8 mouse cellular contexts compared by ENCODE assay signal in the genomic region with DNA sequence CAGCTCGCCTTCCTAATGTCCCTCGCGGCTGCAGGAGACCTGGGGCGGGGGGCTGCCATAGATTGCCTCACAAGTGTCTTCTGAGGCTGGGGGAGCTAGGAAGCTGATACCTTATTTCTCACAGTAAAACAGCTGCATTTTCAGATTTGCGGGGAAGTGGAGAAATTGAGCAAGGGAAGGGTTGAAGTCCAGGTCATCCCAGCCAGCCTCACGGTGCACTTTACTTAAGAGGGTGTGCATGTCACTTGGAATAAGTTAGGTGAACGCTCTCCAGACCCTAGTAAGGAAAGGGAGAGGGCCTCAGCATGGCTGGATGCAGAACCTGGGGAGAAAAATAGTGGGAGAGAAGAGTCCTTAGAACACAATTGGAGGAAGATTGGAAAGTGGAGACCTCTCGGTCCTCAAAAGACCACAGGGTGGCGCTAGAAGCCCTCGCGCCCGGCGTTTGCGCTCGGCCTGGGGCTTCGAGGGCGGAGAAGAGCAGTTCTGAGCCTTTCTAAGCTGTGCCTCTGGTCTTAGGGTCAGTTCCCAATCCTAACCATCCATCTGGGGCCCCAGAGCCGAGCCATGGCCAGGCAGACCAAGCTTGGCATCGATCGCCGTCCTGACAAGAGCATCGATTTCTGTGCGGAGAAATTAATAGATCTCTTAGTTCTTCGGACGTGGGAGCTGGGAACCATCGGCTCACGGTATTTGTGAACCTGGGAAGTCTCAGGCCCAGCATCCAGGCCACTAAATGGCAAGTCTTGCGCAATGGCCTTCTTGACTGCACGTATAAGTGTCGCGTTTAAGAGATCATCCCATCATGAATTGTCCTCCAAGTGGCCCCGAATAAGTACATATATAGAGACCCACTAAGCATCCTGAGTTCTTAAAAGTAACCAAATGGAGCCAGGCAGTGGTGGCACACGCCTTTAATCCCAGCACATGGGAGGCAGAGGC. TPM values are rescaled to one million over a fixed set of nuclear protein-coding genes. Genes with fewer than 3 reads are reported as not detected.
DNase-seq lines count a peak whose midpoint lies in the region; ATAC-seq and TF ChIP-seq lines count a peak whose summit lies in the region.

No protein-coding gene starts in this region.

- no peak overlapping the region for H3K9ac ChIP-seq in lung, postnatal 0 days (replicated peaks; ENCODE audit: low read depth)

- peak; percentile 53 for ATAC-seq in lung, postnatal 0 days

- peaks cover 52% of the 10 kb centered on the region for H3K4me1 ChIP-seq in forebrain, embryonic 10.5 days
- H3K4me1 ChIP-seq in lung, postnatal 0 days (ENCODE audit: insufficient read depth, low read depth, low read length), result peaks cover 5% of the 10 kb centered on the region; the same call in 1 of the 2 replicates

- H3K4me2 ChIP-seq in lung, postnatal 0 days (replicated peaks; ENCODE audit: low read depth, low read length), result 0 out of 2 replicates have a peak overlapping the region, but pooled peaks have one; percentile 37

- intact Hi-C loops in heart, postnatal 14 days (cut with DNase I), result loop anchor here (1.0 to 10.0 kb wide), 4 partner anchors 21 to 139 kb away; partner anchors contain the start of genes Isg20l2 and Rrnad1

- WGBS in forebrain, embryonic 10.5 days, result 16% methylated on average over 33 of the region's 33 CpGs
- 15% methylated on average over 33 of the region's 33 CpGs for WGBS in lung, postnatal 0 days

- H3K4me3 ChIP-seq in forebrain, embryonic 10.5 days, result peak overlapping the region; percentile 44
- 0 out of 2 replicates have a peak overlapping the region, but pooled peaks have one; percentile 18 for H3K4me3 ChIP-seq in layer of hippocampus, adult 2 months
- peak overlapping the region; percentile 14; the same call in 1 of the 2 replicates for H3K4me3 ChIP-seq in lung, postnatal 0 days (ENCODE audit: low read depth, low read length)

- no peaks in the 10 kb centered on the region for H3K9me3 ChIP-seq in forebrain, embryonic 10.5 days
- H3K9me3 ChIP-seq in lung, postnatal 0 days (ENCODE audit: low read length), result no peaks in the 10 kb centered on the region

- no peak for TF ChIP-seq EP300 in lung, postnatal 0 days (IDR thresholded peaks at IDR 0.05)

- DNase-seq in MEL-GATA-1-ER (ENCODE audit: extremely low read depth, low read depth), result peak; percentile 25
- DNase-seq in brain, adult 2 months (ENCODE audit: low read depth, low spot score), result peak; percentile 54
- peak; percentile 74 for DNase-seq in forebrain, embryonic 10.5 days (ENCODE audit: extremely low spot score, low spot score)
- peak; percentile 72 to 86 for DNase-seq in heart, postnatal 14 days
- peak in 1 of 2 experiments; percentile 60 for DNase-seq in layer of hippocampus, adult 2 months (ENCODE audit: low spot score in 2 of 2)
- DNase-seq in lung, postnatal 0 days (ENCODE audit: low spot score), result peak; percentile 76
- DNase-seq in retina, embryonic 14.5 days (ENCODE audit: low spot score), result peak; percentile 87
- DNase-seq in yolk sac, embryonic 10.5 days (ENCODE audit: low spot score), result peak; percentile 17

- TF ChIP-seq CTCF in layer of hippocampus, adult 2 months (conservative IDR thresholded peaks at IDR 0.05), result peak; percentile 88
- TF ChIP-seq CTCF in lung, postnatal 0 days (IDR thresholded peaks at IDR 0.05), result peak; percentile 78

- H3K27ac ChIP-seq in forebrain, embryonic 10.5 days, result peak overlapping the region; percentile 53; the same call in 1 of the 2 replicates
- no peak overlapping the region for H3K27ac ChIP-seq in layer of hippocampus, adult 2 months
- H3K27ac ChIP-seq in lung, postnatal 0 days (ENCODE audit: low read length), result no peak overlapping the region

- H3K27me3 ChIP-seq in forebrain, embryonic 10.5 days (ENCODE audit: poor library complexity, severe bottlenecking), result peaks cover 100% of the 10 kb centered on the region
- peaks cover 73% of the 10 kb centered on the region for H3K27me3 ChIP-seq in lung, postnatal 0 days (replicated peaks; ENCODE audit: insufficient read depth, low read length)

- no peaks in the 10 kb centered on the region for H3K36me3 ChIP-seq in forebrain, embryonic 10.5 days (replicated peaks)
- H3K36me3 ChIP-seq in lung, postnatal 0 days (ENCODE audit: insufficient read depth, low read length), result no peaks in the 10 kb centered on the region

RNA-seq across cellular contexts. Expression of gene Ntrk1, which starts 0.6 kb away (rescaled TPM):
- polyA plus RNA-seq in forebrain, embryonic 10.5 days (2016; fragmentation: Nextera tagmentation; extraction: Ambion mirVana), result 0.38 and 0.46 TPM in 2 replicates
- under 1 TPM; 0.29 to 0.31 TPM for total RNA-seq in heart, postnatal 14 days (2021)
- total RNA-seq in layer of hippocampus, adult 2 months (2021), result under 1 TPM; 0.13 to 0.27 TPM
- 4.1 and 4.2 TPM in 2 replicates for polyA plus RNA-seq in lung, postnatal 0 days (2015; fragmentation: Nextera tagmentation; extraction: Ambion mirVana)

RNA-seq across cellular contexts. Expression of gene Insrr, which starts 1.1 kb away (rescaled TPM):
- 0.06 and 0.14 TPM in 2 replicates for polyA plus RNA-seq in forebrain, embryonic 10.5 days (2016; fragmentation: Nextera tagmentation; extraction: Ambion mirVana)
- total RNA-seq in heart, postnatal 14 days (2021), result under 1 TPM; 0.24 TPM
- total RNA-seq in layer of hippocampus, adult 2 months (2021), result under 1 TPM; 0.18 to 0.39 TPM
- polyA plus RNA-seq in lung, postnatal 0 days (2015; fragmentation: Nextera tagmentation; extraction: Ambion mirVana), result 0.02 and 0.12 TPM in 2 replicates

RNA-seq across cellular contexts. Expression of gene Pear1, which starts 28.5 kb away (rescaled TPM):
- 10.7 and 11.2 TPM in 2 replicates for polyA plus RNA-seq in forebrain, embryonic 10.5 days (2016; fragmentation: Nextera tagmentation; extraction: Ambion mirVana)
- total RNA-seq in heart, postnatal 14 days (2021), result 10 to 100 TPM; 25.5 to 32.4 TPM
- total RNA-seq in layer of hippocampus, adult 2 months (2021), result 10 to 100 TPM in 1 of 2 experiments, 1 to 10 TPM in 1; 9.2 to 13.1 TPM
- polyA plus RNA-seq in lung, postnatal 0 days (2015; fragmentation: Nextera tagmentation; extraction: Ambion mirVana), result 20.8 and 21.4 TPM in 2 replicates

RNA-seq across cellular contexts. Expression of gene Lrrc71, which starts 47.2 kb away (rescaled TPM):
- polyA plus RNA-seq in forebrain, embryonic 10.5 days (2016; fragmentation: Nextera tagmentation; extraction: Ambion mirVana), result 0.31 and 0.32 TPM in 2 replicates
- under 1 TPM; 0.44 to 0.48 TPM for total RNA-seq in heart, postnatal 14 days (2021)
- 1 to 10 TPM in 1 of 2 experiments, under 1 TPM in 1; 0.91 to 1.9 TPM for total RNA-seq in layer of hippocampus, adult 2 months (2021)
- polyA plus RNA-seq in lung, postnatal 0 days (2015; fragmentation: Nextera tagmentation; extraction: Ambion mirVana), result 8.9 and 9.3 TPM in 2 replicates

RNA-seq across cellular contexts. Expression of gene Sh2d2a, which starts 50.9 kb away (rescaled TPM):
- 0.09 and 0.10 TPM in 2 replicates for polyA plus RNA-seq in forebrain, embryonic 10.5 days (2016; fragmentation: Nextera tagmentation; extraction: Ambion mirVana)
- 1 to 10 TPM in 1 of 2 experiments, under 1 TPM in 1; 0.14 to 2.2 TPM for total RNA-seq in heart, postnatal 14 days (2021)
- total RNA-seq in layer of hippocampus, adult 2 months (2021), result not detected
- 0.25 and 0.29 TPM in 2 replicates for polyA plus RNA-seq in lung, postnatal 0 days (2015; fragmentation: Nextera tagmentation; extraction: Ambion mirVana)
